Mouse (Mus musculus): ENCODE data around the gene Hoxb4.

Gene Hoxb4

GRCm38 (mm10) chr11:96338957-96339855 is 21.1 kb downstream of the Hoxb4 start:
- no peak for DNase-seq

- DNase-seq: no peak
These were observed 22.8 kb downstream of the Hoxb4 start for GRCm38 (mm10) chr11:96340698-96341365.

- no peak for DNase-seq
These were observed 23.9 kb downstream of the Hoxb4 start for GRCm38 (mm10) chr11:96341701-96342575.

DNA sequence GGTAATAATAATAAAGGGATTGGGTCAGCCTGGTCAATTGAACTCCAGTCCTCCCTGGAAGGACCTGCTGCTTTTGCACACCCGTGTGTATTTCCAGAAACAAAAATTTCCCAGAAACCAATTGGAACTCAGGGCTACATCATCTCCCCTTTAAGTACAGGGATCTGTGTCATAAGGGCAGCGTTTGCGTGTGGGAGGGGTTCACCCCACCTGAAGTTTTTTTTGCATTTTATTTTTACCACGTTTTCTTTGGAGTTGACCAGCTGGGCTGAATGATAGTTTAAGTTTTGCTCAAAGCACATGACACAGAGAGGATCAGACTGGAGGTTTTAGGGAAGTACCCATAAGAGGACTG is 24.5 kb downstream of the Hoxb4 start:
- no peak for DNase-seq

DNA sequence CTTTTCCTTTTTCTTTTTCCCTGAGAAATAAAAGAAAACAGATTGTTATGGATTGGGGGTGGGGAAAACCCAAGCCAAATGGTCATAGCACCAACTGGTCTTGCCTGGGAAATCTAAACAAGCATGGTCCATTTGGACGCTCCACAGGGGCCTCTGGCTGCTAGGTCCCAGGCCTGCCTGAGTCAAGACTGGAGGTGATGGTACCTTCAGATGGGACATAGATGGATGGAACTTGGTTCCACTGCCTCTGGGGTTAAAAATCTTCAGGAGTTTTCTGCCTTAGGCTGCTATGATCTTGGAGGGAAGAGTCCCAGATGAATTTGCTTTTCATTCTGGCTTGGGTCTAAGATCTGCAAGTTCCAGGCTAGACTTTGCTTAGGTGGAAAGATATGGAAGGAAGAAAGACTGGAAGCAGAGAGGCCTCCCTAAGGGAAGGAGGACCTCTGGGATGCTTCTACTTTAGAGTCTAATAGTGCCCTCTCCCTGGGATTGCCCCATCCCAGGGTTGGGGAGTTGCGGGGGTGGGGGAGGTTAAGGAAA is 25.2 kb downstream of the Hoxb4 start:
- DNase-seq: no peak

DNA sequence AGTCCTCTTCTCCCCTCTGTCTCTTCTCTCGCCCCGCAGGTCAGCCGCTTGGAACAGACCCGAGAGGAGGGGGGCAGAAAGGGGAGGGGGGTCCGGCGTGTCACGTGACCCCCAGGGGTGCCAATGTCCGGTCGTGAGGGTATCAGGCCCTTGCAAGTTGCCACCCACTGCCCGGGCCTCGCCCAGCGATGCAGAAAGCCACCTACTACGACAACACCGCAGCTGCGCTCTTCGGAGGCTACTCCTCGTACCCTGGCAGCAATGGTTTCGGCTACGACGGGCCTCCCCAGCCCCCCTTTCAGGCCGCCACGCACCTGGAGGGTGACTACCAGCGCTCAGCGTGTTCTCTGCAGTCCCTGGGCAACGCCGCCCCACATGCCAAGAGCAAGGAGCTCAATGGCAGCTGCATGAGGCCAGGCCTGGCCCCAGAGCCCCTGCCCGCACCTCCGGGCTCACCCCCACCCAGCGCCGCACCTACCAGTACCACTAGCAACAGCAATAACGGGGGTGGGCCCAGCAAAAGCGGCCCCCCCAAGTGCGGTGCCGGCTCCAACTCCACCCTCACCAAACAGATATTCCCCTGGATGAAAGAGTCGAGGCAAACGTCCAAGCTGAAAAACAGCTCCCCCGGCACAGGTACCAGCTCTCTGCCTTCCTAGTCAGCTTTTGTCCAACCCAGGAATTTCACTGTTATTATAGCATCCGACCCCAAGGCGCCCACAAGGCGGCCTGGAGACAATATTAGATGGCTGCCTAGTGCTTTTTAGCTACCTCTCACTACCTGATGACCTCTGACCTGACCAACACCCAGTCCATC is 26.2 kb downstream of the Hoxb4 start:
- no peak for DNase-seq

GRCm38 (mm10) chr11:96344878-96345159 is 26.8 kb downstream of the Hoxb4 start:
- DNase-seq: no peak

DNA sequence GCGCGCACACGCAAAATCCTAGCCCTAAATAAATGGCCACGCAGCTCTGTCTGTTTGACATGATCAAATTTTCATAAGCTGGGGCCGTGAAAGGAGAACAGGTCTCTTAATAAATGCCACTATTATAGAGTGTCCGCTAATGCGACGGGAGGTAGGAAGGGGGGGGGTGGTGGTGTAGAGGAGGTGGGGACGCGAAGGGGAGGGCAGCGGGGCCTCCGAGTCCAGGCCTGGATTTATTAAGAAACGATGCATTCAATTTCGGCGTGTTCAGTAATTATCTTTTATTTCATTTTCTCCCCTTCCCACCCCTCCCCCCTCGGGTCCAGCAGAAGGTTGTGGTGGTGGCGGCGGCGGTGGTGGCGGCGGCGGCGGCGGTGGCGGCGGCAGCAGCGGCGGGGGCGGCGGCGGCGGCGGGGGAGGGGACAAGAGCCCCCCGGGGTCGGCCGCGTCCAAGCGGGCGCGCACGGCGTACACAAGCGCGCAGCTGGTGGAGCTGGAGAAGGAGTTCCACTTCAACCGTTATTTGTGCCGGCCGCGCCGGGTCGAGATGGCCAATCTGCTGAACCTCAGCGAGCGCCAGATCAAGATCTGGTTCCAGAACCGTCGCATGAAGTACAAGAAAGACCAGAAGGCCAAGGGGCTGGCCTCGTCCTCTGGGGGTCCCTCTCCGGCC is 27.3 kb downstream of the Hoxb4 start:
- no peak for DNase-seq

DNA sequence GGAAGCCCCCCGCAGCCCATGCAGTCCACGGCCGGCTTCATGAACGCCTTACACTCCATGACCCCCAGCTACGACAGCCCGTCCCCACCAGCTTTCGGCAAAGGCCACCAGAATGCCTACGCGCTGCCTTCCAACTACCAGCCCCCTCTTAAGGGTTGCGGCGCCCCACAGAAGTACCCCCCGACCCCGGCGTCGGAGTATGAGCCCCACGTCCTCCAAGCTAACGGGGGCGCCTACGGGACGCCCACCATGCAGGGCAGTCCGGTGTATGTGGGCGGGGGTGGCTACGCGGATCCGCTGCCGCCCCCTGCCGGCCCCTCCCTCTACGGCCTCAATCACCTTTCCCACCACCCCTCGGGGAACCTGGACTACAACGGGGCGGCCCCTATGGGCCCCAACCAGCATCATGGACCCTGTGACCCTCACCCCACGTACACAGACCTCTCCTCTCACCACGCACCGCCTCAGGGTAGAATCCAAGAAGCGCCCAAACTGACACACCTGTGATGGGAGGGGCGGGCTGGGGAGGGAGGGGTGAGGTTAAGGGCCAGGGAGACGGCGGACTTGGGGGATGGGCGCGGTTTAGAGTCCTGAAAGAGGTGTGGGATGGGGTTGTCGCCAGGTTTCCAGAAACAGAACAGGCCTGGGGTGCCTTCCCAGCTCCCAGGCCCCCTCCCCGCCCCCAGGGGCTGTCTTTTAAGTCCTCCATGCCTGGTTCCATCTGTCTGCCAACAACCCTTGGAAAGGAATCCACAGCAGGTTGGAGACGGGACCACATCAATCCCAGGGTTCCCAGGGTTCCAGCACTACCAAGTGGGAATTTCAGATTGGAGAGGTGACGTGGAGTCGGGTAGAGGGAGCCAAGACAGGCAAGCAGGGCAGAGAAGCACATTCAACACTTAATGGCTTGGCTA is 28.1 kb downstream of the Hoxb4 start:
- DNase-seq: no peak

DNA sequence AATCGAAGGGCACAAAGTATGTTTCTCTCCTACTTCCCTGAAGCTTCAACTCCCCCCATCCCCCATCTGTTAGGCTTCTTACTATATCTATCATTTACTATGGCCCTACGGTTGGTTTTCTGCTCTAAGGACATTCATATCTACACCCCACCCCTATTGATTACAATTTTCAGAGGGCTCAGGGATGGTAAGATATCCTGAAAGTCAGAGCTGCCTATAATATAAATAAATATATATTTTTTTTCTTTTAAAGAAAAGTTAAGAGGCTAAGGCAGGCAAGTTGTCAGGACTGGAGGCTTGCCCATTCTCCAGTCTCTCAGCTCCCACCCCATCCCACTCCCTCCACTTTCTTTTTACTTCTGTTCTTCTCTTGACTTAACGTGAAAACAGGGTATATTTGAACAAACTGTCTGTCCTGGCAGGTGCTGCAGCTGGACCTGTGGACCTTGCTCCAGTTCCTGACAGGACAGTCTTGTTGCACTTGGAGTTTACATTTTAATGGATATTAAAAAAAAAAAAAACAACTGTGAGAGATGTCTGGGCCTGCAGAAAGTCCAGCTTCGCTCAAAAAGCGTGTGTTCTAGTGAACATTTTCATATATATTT is 29.0 kb downstream of the Hoxb4 start:
- no peak for DNase-seq

DNA sequence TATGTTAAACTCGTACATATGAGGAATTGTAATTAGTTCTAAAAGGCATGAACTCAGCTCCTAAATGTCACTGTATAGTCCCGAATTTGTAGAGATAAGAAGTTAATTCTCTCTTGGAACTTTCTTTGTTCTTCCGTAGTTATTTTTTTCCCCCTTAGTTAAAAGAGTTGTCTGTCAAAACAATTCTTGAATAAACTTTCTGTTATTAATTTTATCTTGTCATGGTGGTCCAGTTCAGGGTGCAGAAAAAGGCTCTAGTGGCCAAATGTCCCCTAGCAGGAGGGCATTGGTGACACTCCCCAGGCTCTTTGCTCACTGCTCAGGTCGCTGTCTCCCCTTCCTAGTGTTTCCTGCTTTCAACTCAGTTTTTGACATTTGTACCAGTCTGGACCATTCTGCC is 29.6 kb downstream of the Hoxb4 start:
- DNase-seq: no peak

- no peak for DNase-seq
These were observed 30.3 kb downstream of the Hoxb4 start for GRCm38 (mm10) chr11:96348141-96348928.

DNA sequence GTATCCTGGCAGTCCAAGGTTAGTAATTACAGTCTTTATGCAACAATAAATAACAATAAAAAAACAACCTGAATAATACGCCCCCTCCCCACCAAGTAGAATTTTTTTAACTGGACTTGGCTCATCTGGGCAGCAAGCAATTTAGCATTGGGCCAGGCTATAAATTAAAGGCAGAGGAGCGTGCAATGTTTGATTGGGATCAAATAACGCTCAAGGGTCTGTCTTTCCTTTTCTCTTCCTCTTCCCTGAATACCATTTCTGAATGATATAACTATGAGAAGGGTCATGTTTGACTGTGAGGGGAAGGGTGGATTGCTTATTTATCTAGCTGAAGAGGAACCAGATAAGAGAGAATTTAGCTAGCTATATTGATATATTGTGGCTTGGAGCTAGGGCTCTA is 30.9 kb downstream of the Hoxb4 start:
- DNase-seq: no peak

DNA sequence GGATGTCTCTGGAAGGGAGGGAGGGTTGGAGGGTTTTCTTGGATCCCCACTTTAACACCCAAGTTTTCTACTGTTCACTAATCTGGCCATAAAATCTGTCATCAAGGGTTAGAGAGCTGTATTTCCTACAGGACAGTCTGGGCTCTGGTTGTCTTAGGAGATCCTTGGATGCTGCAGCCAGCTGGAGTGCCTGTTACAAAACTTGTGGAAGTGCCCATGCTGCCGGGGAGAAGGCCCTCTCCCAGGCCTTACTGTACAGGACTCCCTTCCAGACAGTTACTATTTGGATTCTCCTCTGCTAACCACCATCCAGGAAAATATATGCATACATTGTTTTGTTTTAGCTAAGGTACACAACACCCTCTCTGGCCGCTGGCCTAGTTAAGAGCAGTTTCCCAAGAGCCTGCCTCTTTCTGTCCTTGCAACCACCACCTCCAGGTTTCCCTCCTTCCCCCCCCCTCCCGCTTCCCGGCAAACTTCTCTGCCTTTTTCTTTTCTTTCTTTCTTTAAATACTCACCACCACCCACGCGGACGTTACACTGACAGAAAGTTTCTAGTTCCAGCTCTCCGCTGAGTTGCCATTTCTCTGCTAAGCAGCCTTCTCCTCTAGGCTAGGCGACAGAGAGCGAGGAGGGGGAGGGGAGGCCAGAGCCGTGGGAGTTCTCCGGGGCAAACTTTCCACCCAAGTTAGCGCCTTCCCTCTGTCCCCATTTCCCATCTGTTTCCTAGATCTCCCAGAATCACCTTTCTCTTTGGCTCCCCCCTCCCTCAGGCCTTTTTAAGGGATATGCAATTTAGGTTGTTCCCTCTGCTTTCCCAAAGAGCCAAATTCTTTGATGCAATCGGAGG is 31.6 kb downstream of the Hoxb4 start:
- DNase-seq: no peak

DNA sequence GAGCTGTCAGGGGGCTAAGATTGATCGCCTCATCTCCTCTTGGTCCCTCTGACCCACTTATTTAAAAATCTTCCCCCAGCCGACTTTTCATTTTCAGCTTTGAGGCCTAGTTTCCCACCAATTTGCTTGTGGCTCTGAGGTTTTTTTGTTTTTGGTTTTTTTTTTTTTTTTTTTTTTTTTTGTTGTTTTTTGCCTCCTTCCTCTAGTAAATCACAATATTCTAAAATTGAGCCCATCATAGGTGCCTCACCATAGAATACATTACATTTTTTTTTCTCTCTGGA is 32.2 kb downstream of the Hoxb4 start, which contains the start of gene Hoxb2:
Gene Hoxb2, plus strand, starts transcription at position 185 of the 284 bp plus-strand sequence.
- DNase-seq: no peak

GRCm38 (mm10) chr11:96350791-96351190 is 32.7 kb downstream of the Hoxb4 start:
- DNase-seq: no peak

GRCm38 (mm10) chr11:96351312-96351711 is 33.2 kb downstream of the Hoxb4 start:
- DNase-seq: no peak

GRCm38 (mm10) chr11:96351831-96352230 is 33.8 kb downstream of the Hoxb4 start:
- no peak for DNase-seq

Measured in thymus, adult 18-20 months (tissue).